Mouse (Mus musculus) forebrain, embryonic 15.5 days (tissue): ENCODE results near the gene Eps8l3. TPM values are rescaled to one million over a fixed set of nuclear protein-coding genes. Genes with fewer than 3 reads are reported as not detected.
"Not testable (repeated sequence)": the region's sequence is repeated elsewhere in the genome, so short reads cannot be mapped to it uniquely, and the experiment has no call there.

Experiments used
- ATAC-seq: fragments of 200-750 bp; cut with Nextera tagmentation; replicated peaks from 2 replicates; pipeline ENCODE4 v1.8.0; 2017; ENCODE audit warnings: mild to moderate bottlenecking, moderate TSS enrichment, moderate library complexity
- H3K27ac ChIP-seq: fragments of 300-500 bp; sonication (generic); replicated peaks from 2 replicates; pipeline ENCODE4 v1.5.1; 2015; ENCODE audit warnings: mild to moderate bottlenecking, inconsistent platforms
- H3K27me3 ChIP-seq: fragments of 300-500 bp; sonication (generic); 2 replicates; pipeline ENCODE4 v1.6.1; 2015; ENCODE audit warnings: inconsistent platforms
- H3K36me3 ChIP-seq: fragments of 300-500 bp; sonication (generic); 2 replicates; pipeline ENCODE4 v1.6.1; 2015; ENCODE audit warnings: mild to moderate bottlenecking, inconsistent platforms
- H3K4me1 ChIP-seq: fragments of 300-500 bp; sonication (generic); 2 replicates; pipeline ENCODE4 v1.6.1; 2015; ENCODE audit warnings: inconsistent platforms
- H3K4me2 ChIP-seq: fragments of 300-500 bp; sonication (generic); replicated peaks from 2 replicates; pipeline ENCODE4 v1.6.1; 2015; ENCODE audit warnings: mild to moderate bottlenecking, inconsistent platforms
- H3K4me3 ChIP-seq: fragments of 300-500 bp; sonication (generic); 2 replicates; pipeline ENCODE4 v1.5.1; 2015; ENCODE audit warnings: mild to moderate bottlenecking, inconsistent platforms
- H3K9ac ChIP-seq: fragments of 300-500 bp; sonication (generic); replicated peaks from 2 replicates; pipeline ENCODE4 v1.6.1; 2015; ENCODE audit warnings: mild to moderate bottlenecking, inconsistent platforms
- H3K9me3 ChIP-seq: fragments of 300-500 bp; sonication (generic); 2 replicates; pipeline ENCODE4 v1.6.1; 2016; ENCODE audit warnings: inconsistent platforms
- WGBS: fragments of 180-500 bp; shearing (Covaris S2); methylation state at CpG from one replicate; pipeline ENCODE4 v1.1.7; 2015; ENCODE audit warnings: mixed read lengths; 5-methylcytosine and 5-hydroxymethylcytosine counted together
- polyA plus RNA-seq: library from polyadenylated mRNA; unstranded; fragments of >200 nt; fragmentation: Nextera tagmentation; extraction: Ambion mirVana; gene quantifications from 2 replicates; pipeline ENCODE4 v1.2.1, GENCODE M21; 2015

The Eps8l3 gene
- polyA plus RNA-seq, 1 experiment from 2014 or later, result not detected

GRCm38 (mm10) chr3:107855368-107855767 lies 21.7 kb upstream of the Eps8l3 start:
- Histone ChIP-seq H3K27ac (no peak overlapping the region), H3K4me2 (no peak overlapping the region), H3K9ac (no peak overlapping the region), H3K27me3 (no peaks in the 10 kb centered on the region), H3K4me1 (0 out of 2 replicates have a peak, but pooled peaks cover 1% of the 10 kb centered on the region), H3K9me3 (no peaks in the 10 kb centered on the region), H3K4me3 (no peak overlapping the region), H3K36me3 (no peaks in the 10 kb centered on the region)
- no peak for ATAC-seq
- 82% methylated on average over 13 of the region's 13 CpGs for WGBS

GRCm38 (mm10) chr3:107857646-107858045 lies 19.4 kb upstream of the Eps8l3 start:
- 66% methylated on average over 6 of the region's 6 CpGs for WGBS

GRCm38 (mm10) chr3:107861483-107861882 lies 15.5 kb upstream of the Eps8l3 start:
- H3K27me3 ChIP-seq, H3K4me3 ChIP-seq, H3K4me1 ChIP-seq, H3K27ac ChIP-seq, H3K4me2 ChIP-seq, H3K9me3 ChIP-seq, H3K36me3 ChIP-seq, H3K9ac ChIP-seq, ATAC-seq: not testable (repeated sequence)
- 84% methylated on average over 5 of the region's 5 CpGs for WGBS

More at GRCm38 (mm10) chr3:107857646-107858045, 19.4 kb upstream of the Eps8l3 start:
- Histone ChIP-seq H3K27ac (no peak overlapping the region), H3K4me1 (no peaks in the 10 kb centered on the region), H3K4me2 (no peak overlapping the region), H3K4me3 (no peak overlapping the region), H3K9ac (no peak overlapping the region), H3K9me3 (no peaks in the 10 kb centered on the region), H3K27me3 (no peaks in the 10 kb centered on the region), H3K36me3 (no peaks in the 10 kb centered on the region)
- ATAC-seq, result no peak

GRCm38 (mm10) chr3:107862471-107862870 lies 14.6 kb upstream of the Eps8l3 start:
- 71% methylated on average over 2 of the region's 2 CpGs for WGBS
- no peaks in the 10 kb centered on the region for H3K27me3 ChIP-seq
- H3K9ac ChIP-seq, result no peak overlapping the region
- no peak overlapping the region for H3K4me3 ChIP-seq
- ATAC-seq, result no peak
- H3K9me3 ChIP-seq, result no peaks in the 10 kb centered on the region
- no peaks in the 10 kb centered on the region for H3K4me1 ChIP-seq
- H3K27ac ChIP-seq, result no peak overlapping the region
- H3K36me3 ChIP-seq, result no peaks in the 10 kb centered on the region
- no peak overlapping the region for H3K4me2 ChIP-seq

GRCm38 (mm10) chr3:107863471-107863870 lies 13.6 kb upstream of the Eps8l3 start:
- Histone ChIP-seq H3K36me3 (no peaks in the 10 kb centered on the region), H3K4me2 (no peak overlapping the region), H3K27me3 (no peaks in the 10 kb centered on the region), H3K9ac (no peak overlapping the region), H3K27ac (peak overlapping the region; percentile 39), H3K4me3 (no peak overlapping the region), H3K9me3 (no peaks in the 10 kb centered on the region), H3K4me1 (peaks cover under 1% of the 10 kb centered on the region; the same call in 1 of the 2 replicates)
- WGBS, result 85% methylated on average over 5 of the region's 5 CpGs
- ATAC-seq, result no peak

GRCm38 (mm10) chr3:107863898-107864603 lies 13.0 kb upstream of the Eps8l3 start:
- H3K4me1 ChIP-seq, result peaks cover 6% of the 10 kb centered on the region
- no peaks in the 10 kb centered on the region for H3K36me3 ChIP-seq
- H3K9me3 ChIP-seq, result no peaks in the 10 kb centered on the region
- H3K27me3 ChIP-seq, result no peaks in the 10 kb centered on the region
- peak overlapping the region; percentile 39 for H3K27ac ChIP-seq
- peak; percentile 75 for ATAC-seq
- 13% methylated on average over 2 of the region's 2 CpGs for WGBS
- H3K9ac ChIP-seq, result no peak overlapping the region
- H3K4me3 ChIP-seq, result no peak overlapping the region
- no peak overlapping the region for H3K4me2 ChIP-seq

- Histone ChIP-seq H3K4me3 (no peak overlapping the region), H3K27me3 (no peaks in the 10 kb centered on the region), H3K4me1 (peaks cover 12% of the 10 kb centered on the region), H3K27ac (no peak overlapping the region), H3K9ac (peak overlapping the region; percentile 17; the same call in 1 of the 2 replicates), H3K9me3 (no peaks in the 10 kb centered on the region), H3K4me2 (no peak overlapping the region), H3K36me3 (no peaks in the 10 kb centered on the region)
- no peak for ATAC-seq
- 70% methylated on average over 10 of the region's 10 CpGs for WGBS
These were observed 11.5 kb upstream of the Eps8l3 start for GRCm38 (mm10) chr3:107865364-107866091.

- Histone ChIP-seq H3K9ac (no peak overlapping the region), H3K27ac (no peak overlapping the region), H3K36me3 (no peaks in the 10 kb centered on the region), H3K4me2 (no peak overlapping the region), H3K4me1 (peaks cover 12% of the 10 kb centered on the region), H3K9me3 (no peaks in the 10 kb centered on the region), H3K4me3 (no peak overlapping the region), H3K27me3 (no peaks in the 10 kb centered on the region)
- peak; percentile 49 for ATAC-seq
- 4% methylated on average over 8 of the region's 8 CpGs for WGBS
These were observed 9.9 kb upstream of the Eps8l3 start for GRCm38 (mm10) chr3:107867086-107867485.

- Histone ChIP-seq H3K9ac (no peak overlapping the region), H3K9me3 (no peaks in the 10 kb centered on the region), H3K27me3 (no peaks in the 10 kb centered on the region), H3K4me3 (no peak overlapping the region), H3K4me1 (peaks cover 12% of the 10 kb centered on the region), H3K4me2 (no peak overlapping the region), H3K27ac (no peak overlapping the region; the same call in 1 of the 2 replicates), H3K36me3 (no peaks in the 10 kb centered on the region)
- no peak for ATAC-seq
- WGBS, result 91% methylated on average over 22 of the region's 22 CpGs
These were observed 8.6 kb upstream of the Eps8l3 start for GRCm38 (mm10) chr3:107868452-107868851.

- peak overlapping the region; percentile 68 for H3K27ac ChIP-seq
- H3K27me3 ChIP-seq, result no peaks in the 10 kb centered on the region
- H3K9ac ChIP-seq, result 0 out of 2 replicates have a peak overlapping the region, but pooled peaks have one; percentile 1
- H3K4me3 ChIP-seq, result no peak overlapping the region
- peaks cover 12% of the 10 kb centered on the region for H3K4me1 ChIP-seq
- 5% methylated on average over 7 of the region's 7 CpGs for WGBS
- no peak overlapping the region for H3K4me2 ChIP-seq
- H3K9me3 ChIP-seq, result no peaks in the 10 kb centered on the region
- peak; percentile 72 for ATAC-seq
- no peaks in the 10 kb centered on the region for H3K36me3 ChIP-seq
These were observed 7.9 kb upstream of the Eps8l3 start for GRCm38 (mm10) chr3:107869097-107869496.

GRCm38 (mm10) chr3:107869925-107870324 lies 7.1 kb upstream of the Eps8l3 start:
- H3K9me3 ChIP-seq, result no peaks in the 10 kb centered on the region
- H3K27me3 ChIP-seq, result no peaks in the 10 kb centered on the region
- H3K4me2 ChIP-seq, result no peak overlapping the region
- no peaks in the 10 kb centered on the region for H3K36me3 ChIP-seq
- no peak for ATAC-seq
- peaks cover 12% of the 10 kb centered on the region for H3K4me1 ChIP-seq
- H3K4me3 ChIP-seq, result no peak overlapping the region
- no peak overlapping the region for H3K27ac ChIP-seq
- H3K9ac ChIP-seq, result no peak overlapping the region
- 74% methylated on average over 4 of the region's 4 CpGs for WGBS
